Mouse (Mus musculus): Measurements from ENCODE around the gene Epb41l3. TPM values are rescaled to one million over a fixed set of nuclear protein-coding genes. Genes with fewer than 3 reads are reported as not detected.

The Epb41l3 gene
- total RNA-seq, 2 experiments from 2014 or later, result 0.42 to 2.2 TPM

- no peak for ATAC-seq (replicated peaks; ENCODE audit: poor library complexity)
These were observed 155.9 kb downstream of the Epb41l3 start for GRCm38 (mm10) chr17:69231360-69231759.

GRCm38 (mm10) chr17:69237172-69237571 is 161.7 kb downstream of the Epb41l3 start:
- ATAC-seq (replicated peaks; ENCODE audit: poor library complexity), result no peak

GRCm38 (mm10) chr17:69238810-69239373 is 163.4 kb downstream of the Epb41l3 start:
- no peak for ATAC-seq (replicated peaks; ENCODE audit: poor library complexity)

GRCm38 (mm10) chr17:69239423-69239822 is 163.9 kb downstream of the Epb41l3 start:
- ATAC-seq (replicated peaks; ENCODE audit: poor library complexity), result no peak

- no peak for ATAC-seq (replicated peaks; ENCODE audit: poor library complexity)
These were observed 180.4 kb downstream of the Epb41l3 start for GRCm38 (mm10) chr17:69255834-69256233.

GRCm38 (mm10) chr17:69256441-69256840 is 181.0 kb downstream of the Epb41l3 start:
- ATAC-seq (replicated peaks; ENCODE audit: poor library complexity), result peak; percentile 86

- ATAC-seq (replicated peaks; ENCODE audit: poor library complexity), result no peak
These were observed 188.5 kb downstream of the Epb41l3 start for GRCm38 (mm10) chr17:69263810-69264565.

GRCm38 (mm10) chr17:69265171-69265570 is 189.7 kb downstream of the Epb41l3 start:
- ATAC-seq (replicated peaks; ENCODE audit: poor library complexity), result peak; percentile 90

GRCm38 (mm10) chr17:69265759-69266463 is 190.4 kb downstream of the Epb41l3 start:
- ATAC-seq (replicated peaks; ENCODE audit: poor library complexity), result peak; percentile 13

GRCm38 (mm10) chr17:69266936-69267335 is 191.5 kb downstream of the Epb41l3 start:
- no peak for ATAC-seq (replicated peaks; ENCODE audit: poor library complexity)

- no peak for ATAC-seq (replicated peaks; ENCODE audit: poor library complexity)
These were observed 192.0 kb downstream of the Epb41l3 start for GRCm38 (mm10) chr17:69267526-69267925.

GRCm38 (mm10) chr17:69277362-69277761 is 201.9 kb downstream of the Epb41l3 start:
- ATAC-seq (replicated peaks; ENCODE audit: poor library complexity), result no peak

GRCm38 (mm10) chr17:69284511-69284910 is 209.0 kb downstream of the Epb41l3 start:
- ATAC-seq (replicated peaks; ENCODE audit: poor library complexity), result no peak

GRCm38 (mm10) chr17:69288130-69288529 is 212.6 kb downstream of the Epb41l3 start:
- ATAC-seq (replicated peaks; ENCODE audit: poor library complexity), result peak; percentile 70

GRCm38 (mm10) chr17:69290272-69290671 is 214.8 kb downstream of the Epb41l3 start:
- ATAC-seq (replicated peaks; ENCODE audit: poor library complexity), result no peak

- ATAC-seq (replicated peaks; ENCODE audit: poor library complexity), result no peak
These were observed 226.1 kb downstream of the Epb41l3 start for GRCm38 (mm10) chr17:69301552-69301951.

- no peak for ATAC-seq (replicated peaks; ENCODE audit: poor library complexity)
These were observed 228.2 kb downstream of the Epb41l3 start for GRCm38 (mm10) chr17:69303579-69304274.

- no peak for ATAC-seq (replicated peaks; ENCODE audit: poor library complexity)
These were observed 232.2 kb downstream of the Epb41l3 start for GRCm38 (mm10) chr17:69307636-69308035.

GRCm38 (mm10) chr17:69309872-69310271 is 234.4 kb downstream of the Epb41l3 start:
- ATAC-seq (replicated peaks; ENCODE audit: poor library complexity), result no peak

GRCm38 (mm10) chr17:69320496-69320895 is 245.0 kb downstream of the Epb41l3 start:
- peak; percentile 97 for ATAC-seq (replicated peaks; ENCODE audit: poor library complexity)

GRCm38 (mm10) chr17:69322721-69323120 is 247.2 kb downstream of the Epb41l3 start:
- ATAC-seq (replicated peaks; ENCODE audit: poor library complexity), result no peak
